In the genomic region with DNA sequence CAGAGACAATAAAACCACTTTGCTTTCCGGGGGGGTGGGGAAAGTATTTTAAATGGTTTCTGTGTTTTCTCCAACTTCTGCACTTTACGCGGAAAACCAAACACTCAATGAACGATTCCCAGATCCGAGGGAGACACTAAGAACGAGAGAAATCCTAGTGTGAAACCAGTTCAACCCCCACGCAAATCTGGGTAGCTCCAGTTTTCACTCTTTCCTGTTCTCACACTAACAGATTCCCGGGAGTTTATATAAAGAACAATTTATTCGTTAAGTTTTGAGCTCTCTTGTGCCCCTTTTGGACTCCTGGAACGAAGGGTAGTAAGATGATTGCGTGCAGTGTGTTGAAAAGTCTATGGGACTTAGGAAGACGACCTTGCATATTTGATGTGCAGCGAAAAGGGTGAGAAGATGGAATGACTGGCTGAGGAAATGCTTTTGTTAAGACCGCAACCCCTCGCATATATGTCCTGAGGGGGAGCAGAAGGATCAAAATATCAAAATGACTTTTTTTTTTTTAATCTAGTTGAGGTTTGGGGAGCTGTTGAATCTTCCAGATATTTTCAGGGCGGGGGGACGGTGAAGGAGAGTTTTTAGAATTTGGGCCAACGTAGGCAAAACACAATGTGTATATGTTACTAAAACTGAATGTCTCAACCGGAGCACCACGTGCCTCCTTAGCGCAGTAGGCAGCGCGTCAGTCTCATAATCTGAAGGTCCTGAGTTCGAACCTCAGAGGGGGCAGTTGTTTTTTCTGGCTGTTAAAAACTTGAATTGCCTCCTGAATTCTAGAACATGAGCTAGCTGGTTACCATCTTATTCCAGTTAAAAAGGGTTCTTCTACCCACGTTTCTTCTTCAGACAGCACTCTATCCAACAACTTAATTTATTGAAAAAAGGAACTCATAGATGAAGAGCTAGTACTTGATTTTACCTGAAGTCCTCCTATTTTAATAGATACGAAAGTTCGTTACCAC, we compare ENCODE assay signal across 8 mouse cellular contexts. TPM values are rescaled to one million over a fixed set of nuclear protein-coding genes. Genes with fewer than 3 reads are reported as not detected.
DNase-seq lines count a peak whose midpoint lies in the region; ATAC-seq and TF ChIP-seq lines count a peak whose summit lies in the region.

No protein-coding gene starts in this region.

- dilution Hi-C loops in CH12.LX (cut with MboI; ENCODE audit: extremely low pct_ligation_motif_present, extremely low pct_unique_long_range_greater_than_20kb, low sequenced_read_pairs) = no loop called here

- no peak for TF ChIP-seq POLR2A in CH12.LX (IDR thresholded peaks at IDR 0.05; ENCODE audit: low read depth, low read length)
- TF ChIP-seq POLR2A in brain, embryonic 14.5 days (IDR thresholded peaks at IDR 0.05; ENCODE audit: borderline replicate concordance, extremely low read depth, insufficient read depth, insufficient read length, poor library complexity, severe bottlenecking) = no peak

- peak overlapping the region; percentile 47; the same call in 1 of the 2 replicates for H3K9ac ChIP-seq in CH12.LX (ENCODE audit: insufficient read depth, low read depth)
- H3K9ac ChIP-seq in heart, embryonic 13.5 days = peak overlapping the region; percentile 80
- 0 out of 2 replicates have a peak overlapping the region, but pooled peaks have one; percentile 14 for H3K9ac ChIP-seq in kidney, postnatal 0 days (ENCODE audit: low read depth, low read length)
- peak overlapping the region; percentile 50 for H3K9ac ChIP-seq in liver, embryonic 15.5 days
- peak overlapping the region; percentile 47; the same call in 1 of the 2 replicates for H3K9ac ChIP-seq in neural tube, embryonic 11.5 days (ENCODE audit: low read length)

- TF ChIP-seq RAD21 in CH12.LX (IDR thresholded peaks at IDR 0.05; ENCODE audit: low read depth, low read length) = no peak

- H3K36me3 ChIP-seq in CH12.LX (replicated peaks in 1 of 2; ENCODE audit: control insufficient read depth in 1 of 2, insufficient read depth in 1 of 2, low read length in 1 of 2) = no peaks in the 10 kb centered on the region
- no peaks in the 10 kb centered on the region for H3K36me3 ChIP-seq in heart, embryonic 13.5 days
- no peaks in the 10 kb centered on the region for H3K36me3 ChIP-seq in kidney, postnatal 0 days (ENCODE audit: insufficient read depth, low read length)
- H3K36me3 ChIP-seq in liver, embryonic 15.5 days (replicated peaks) = no peaks in the 10 kb centered on the region
- no peaks in the 10 kb centered on the region for H3K36me3 ChIP-seq in neural tube, embryonic 11.5 days (ENCODE audit: control insufficient read depth, insufficient read depth, low read length)

- no peak for TF ChIP-seq CTCF in CH12.LX (conservative IDR thresholded peaks at IDR 0.05 in 1 of 2, IDR thresholded peaks at IDR 0.05 in 1 of 2; ENCODE audit: low read depth in 2 of 2, low read length in 2 of 2)
- no peak for TF ChIP-seq CTCF in brain, embryonic 14.5 days (IDR thresholded peaks at IDR 0.05; ENCODE audit: borderline replicate concordance, extremely low read depth, insufficient read depth, insufficient read length)
- TF ChIP-seq CTCF in kidney, postnatal 0 days (IDR thresholded peaks at IDR 0.05; ENCODE audit: low read depth) = no peak

- DNase-seq in CH12.LX (ENCODE audit: extremely low read depth) = peak; percentile 84
- peak; percentile 89 for DNase-seq in brain, embryonic 14.5 days (ENCODE audit: low read depth)
- DNase-seq in kidney, postnatal 0 days (ENCODE audit: low spot score) = peak; percentile 86
- peak; percentile 81 for DNase-seq in neural tube, embryonic 11.5 days (ENCODE audit: low spot score)
- DNase-seq in testis, postnatal 10 days (ENCODE audit: low spot score) = peak; percentile 78

- H3K4me1 ChIP-seq in CH12.LX (ENCODE audit: control insufficient read depth in 1 of 2, insufficient read depth in 2 of 2) = peaks cover 6 to 11% of the 10 kb centered on the region in 2 experiments; a peak in 3 of 4 replicates
- H3K4me1 ChIP-seq in heart, embryonic 13.5 days = peaks cover 18% of the 10 kb centered on the region
- H3K4me1 ChIP-seq in kidney, postnatal 0 days (replicated peaks; ENCODE audit: insufficient read depth, low read length) = peaks cover 5% of the 10 kb centered on the region; the same call in 1 of the 2 replicates
- peaks cover 39% of the 10 kb centered on the region for H3K4me1 ChIP-seq in liver, embryonic 15.5 days (replicated peaks)
- H3K4me1 ChIP-seq in neural tube, embryonic 11.5 days (ENCODE audit: control insufficient read depth, insufficient read depth, low read length) = no peaks in the 10 kb centered on the region

- ATAC-seq in erythroid progenitor cell, adult 5-6 weeks (replicated peaks; ENCODE audit: low FRiP score, poor library complexity, severe bottlenecking) = 0 out of 2 replicates have a peak, but pooled peaks have one; percentile 28
- ATAC-seq in heart, embryonic 13.5 days (ENCODE audit: extremely low read depth, insufficient number of reproducible peaks, low FRiP score, low TSS enrichment) = no peak
- ATAC-seq in kidney, postnatal 0 days (replicated peaks; ENCODE audit: low FRiP score, low read depth) = peak; percentile 59
- ATAC-seq in liver, embryonic 15.5 days (ENCODE audit: insufficient read depth) = peak; percentile 25; the same call in 1 of the 2 replicates
- peak; percentile 35; the same call in 1 of the 2 replicates for ATAC-seq in neural tube, embryonic 11.5 days (ENCODE audit: insufficient read depth, low FRiP score, low TSS enrichment)

- peaks cover 19% of the 10 kb centered on the region for H3K27me3 ChIP-seq in CH12.LX (replicated peaks)
- H3K27me3 ChIP-seq in heart, embryonic 13.5 days (replicated peaks) = peaks cover 8% of the 10 kb centered on the region; the same call in 1 of the 2 replicates
- no peaks in the 10 kb centered on the region for H3K27me3 ChIP-seq in kidney, postnatal 0 days (ENCODE audit: insufficient read depth, low read length)
- H3K27me3 ChIP-seq in liver, embryonic 15.5 days = peaks cover 18% of the 10 kb centered on the region; the same call in 1 of the 2 replicates
- H3K27me3 ChIP-seq in neural tube, embryonic 11.5 days (ENCODE audit: control insufficient read depth, insufficient read depth, low read length) = no peaks in the 10 kb centered on the region

- WGBS in heart, embryonic 13.5 days = under 1% methylated on average over 27 of the region's 27 CpGs
- under 1% methylated on average over 27 of the region's 27 CpGs for WGBS in kidney, postnatal 0 days
- WGBS in liver, embryonic 15.5 days (ENCODE audit: insufficient replicate concordance) = 1% methylated on average over 27 of the region's 27 CpGs
- WGBS in neural tube, embryonic 11.5 days = 1% methylated on average over 27 of the region's 27 CpGs

- TF ChIP-seq EP300 in CH12.LX (IDR thresholded peaks at IDR 0.05; ENCODE audit: low read length) = no peak

- in situ Hi-C loops in CH12.LX (cut with MboI; ENCODE audit: low pct_ligation_motif_present, low pct_unique_long_range_greater_than_20kb, low sequenced_read_pairs) = loop anchor here (25.0 kb wide), 3 partner anchors 230 to 1055 kb away; no protein-coding TSS in a partner anchor

- peak overlapping the region; percentile 97 for H3K4me2 ChIP-seq in CH12.LX (ENCODE audit: insufficient read depth, low read depth, poor library complexity, severe bottlenecking)
- H3K4me2 ChIP-seq in heart, embryonic 13.5 days = peak overlapping the region; percentile 85
- H3K4me2 ChIP-seq in kidney, postnatal 0 days (ENCODE audit: low read length) = peak overlapping the region; percentile 57
- peak overlapping the region; percentile 84 for H3K4me2 ChIP-seq in liver, embryonic 15.5 days
- H3K4me2 ChIP-seq in neural tube, embryonic 11.5 days (ENCODE audit: low read depth) = peak overlapping the region; percentile 53

- peak overlapping the region; percentile 53 to 74 (median 64) for H3K4me3 ChIP-seq in CH12.LX (replicated peaks in 1 of 3; ENCODE audit: low read depth in 2 of 3, low read length in 2 of 3, poor library complexity in 1 of 3)
- peak overlapping the region; percentile 68 for H3K4me3 ChIP-seq in heart, embryonic 13.5 days
- peak overlapping the region; percentile 51 for H3K4me3 ChIP-seq in kidney, postnatal 0 days (replicated peaks; ENCODE audit: low read depth, low read length)
- H3K4me3 ChIP-seq in liver, embryonic 15.5 days (replicated peaks) = peak overlapping the region; percentile 64
- H3K4me3 ChIP-seq in neural tube, embryonic 11.5 days (ENCODE audit: low read depth, low read length) = peak overlapping the region; percentile 48

- no peaks in the 10 kb centered on the region for H3K9me3 ChIP-seq in CH12.LX (replicated peaks; ENCODE audit: low read length)
- no peaks in the 10 kb centered on the region for H3K9me3 ChIP-seq in heart, embryonic 13.5 days
- no peaks in the 10 kb centered on the region for H3K9me3 ChIP-seq in kidney, postnatal 0 days (replicated peaks; ENCODE audit: low read length)
- no peaks in the 10 kb centered on the region for H3K9me3 ChIP-seq in liver, embryonic 15.5 days (replicated peaks)
- no peaks in the 10 kb centered on the region for H3K9me3 ChIP-seq in neural tube, embryonic 11.5 days (ENCODE audit: control insufficient read depth, low read length)

- H3K27ac ChIP-seq in CH12.LX (ENCODE audit: insufficient read depth, low read depth) = no peak overlapping the region
- peak overlapping the region; percentile 43 for H3K27ac ChIP-seq in heart, embryonic 13.5 days (replicated peaks)
- H3K27ac ChIP-seq in kidney, postnatal 0 days = no peak overlapping the region
- no peak overlapping the region for H3K27ac ChIP-seq in liver, embryonic 15.5 days (replicated peaks)
- H3K27ac ChIP-seq in neural tube, embryonic 11.5 days (ENCODE audit: low read depth, low read length) = no peak overlapping the region

- no peaks in the 10 kb centered on the region for H3K79me2 ChIP-seq in CH12.LX (replicated peaks; ENCODE audit: control insufficient read depth, extremely low read depth, insufficient read depth, poor library complexity, severe bottlenecking)

RNA-seq across cellular contexts. Expression of gene Trim27, which starts 12.0 kb away (rescaled TPM):
- total RNA-seq in CH12.LX (2012; rRNA removed) = 146 and 176 TPM in 2 replicates
- total RNA-seq in CH12.LX (2014; rRNA removed) = 134 and 141 TPM in 2 replicates
- polyA plus RNA-seq in CH12.LX (2012; ENCODE audit: insufficient read length, low read depth) = 185 and 198 TPM in 2 replicates
- polyA plus RNA-seq in brain, embryonic 14.5 days (2012; rRNA removed) = 67.8 and 78.2 TPM in 2 replicates
- 29.6 and 37.3 TPM in 2 replicates for total RNA-seq in erythroid progenitor cell, adult 5-6 weeks (2015; ENCODE audit: low replicate concordance)
- 60.8 and 61.5 TPM in 2 replicates for total RNA-seq in erythroid progenitor cell, adult 5-6 weeks (2017; ENCODE audit: low replicate concordance)
- 80.3 and 83.4 TPM in 2 replicates for polyA plus RNA-seq in heart, embryonic 13.5 days (2015; fragmentation: Nextera tagmentation; extraction: Ambion mirVana)
- polyA plus RNA-seq in kidney, postnatal 0 days (2015; fragmentation: Nextera tagmentation; extraction: Ambion mirVana) = 101 and 103 TPM in 2 replicates
- 59.3 and 65.7 TPM in 2 replicates for polyA plus RNA-seq in liver, embryonic 15.5 days (2015; fragmentation: Nextera tagmentation; extraction: Ambion mirVana)
- polyA plus RNA-seq in neural tube, embryonic 11.5 days (2014; fragmentation: Nextera tagmentation; extraction: Ambion mirVana) = 150 and 160 TPM in 2 replicates

RNA-seq across cellular contexts. Expression of gene Olfr1368, which starts 21.6 kb away (rescaled TPM):
- not detected in 2 replicates for total RNA-seq in CH12.LX (2012; rRNA removed)
- total RNA-seq in CH12.LX (2014; rRNA removed) = not detected in 2 replicates
- not detected in 2 replicates for polyA plus RNA-seq in CH12.LX (2012; ENCODE audit: insufficient read length, low read depth)
- polyA plus RNA-seq in brain, embryonic 14.5 days (2012; rRNA removed) = not detected in 2 replicates
- not detected in 2 replicates for total RNA-seq in erythroid progenitor cell, adult 5-6 weeks (2015; ENCODE audit: low replicate concordance)
- not detected in 2 replicates for total RNA-seq in erythroid progenitor cell, adult 5-6 weeks (2017; ENCODE audit: low replicate concordance)
- not detected in 2 replicates for polyA plus RNA-seq in heart, embryonic 13.5 days (2015; fragmentation: Nextera tagmentation; extraction: Ambion mirVana)
- not detected in 2 replicates for polyA plus RNA-seq in kidney, postnatal 0 days (2015; fragmentation: Nextera tagmentation; extraction: Ambion mirVana)
- not detected in 2 replicates for polyA plus RNA-seq in liver, embryonic 15.5 days (2015; fragmentation: Nextera tagmentation; extraction: Ambion mirVana)
- not detected in 2 replicates for polyA plus RNA-seq in neural tube, embryonic 11.5 days (2014; fragmentation: Nextera tagmentation; extraction: Ambion mirVana)

RNA-seq across cellular contexts. Expression of gene Olfr263, which starts 37.8 kb away (rescaled TPM):
- total RNA-seq in CH12.LX (2012; rRNA removed) (not detected in 2 replicates), CH12.LX (2014; rRNA removed) (not detected in 2 replicates)
- polyA plus RNA-seq in CH12.LX (2012; ENCODE audit: insufficient read length, low read depth) = not detected in 2 replicates
- not detected in 2 replicates for polyA plus RNA-seq in brain, embryonic 14.5 days (2012; rRNA removed)
- not detected in 2 replicates for total RNA-seq in erythroid progenitor cell, adult 5-6 weeks (2015; ENCODE audit: low replicate concordance)
- total RNA-seq in erythroid progenitor cell, adult 5-6 weeks (2017; ENCODE audit: low replicate concordance) = not detected in 2 replicates
- polyA plus RNA-seq in heart, embryonic 13.5 days (2015; fragmentation: Nextera tagmentation; extraction: Ambion mirVana) = not detected in 2 replicates
- polyA plus RNA-seq in kidney, postnatal 0 days (2015; fragmentation: Nextera tagmentation; extraction: Ambion mirVana) = not detected in 2 replicates
- polyA plus RNA-seq in liver, embryonic 15.5 days (2015; fragmentation: Nextera tagmentation; extraction: Ambion mirVana) = not detected in 2 replicates
- polyA plus RNA-seq in neural tube, embryonic 11.5 days (2014; fragmentation: Nextera tagmentation; extraction: Ambion mirVana) = not detected in 2 replicates

RNA-seq across cellular contexts. Expression of gene Olfr1369-ps1, which starts 55.9 kb away (rescaled TPM):
- total RNA-seq in CH12.LX (2012; rRNA removed) (not detected in 2 replicates), CH12.LX (2014; rRNA removed) (not detected in 2 replicates)
- polyA plus RNA-seq in CH12.LX (2012; ENCODE audit: insufficient read length, low read depth) = 0.13 and 0.18 TPM in 2 replicates
- polyA plus RNA-seq in brain, embryonic 14.5 days (2012; rRNA removed) = not detected in 2 replicates
- total RNA-seq in erythroid progenitor cell, adult 5-6 weeks (2015; ENCODE audit: low replicate concordance) = not detected in 2 replicates
- not detected in 2 replicates for total RNA-seq in erythroid progenitor cell, adult 5-6 weeks (2017; ENCODE audit: low replicate concordance)
- 0.04 TPM in 1 of 2 replicates, not detected in the other for polyA plus RNA-seq in heart, embryonic 13.5 days (2015; fragmentation: Nextera tagmentation; extraction: Ambion mirVana)
- polyA plus RNA-seq in kidney, postnatal 0 days (2015; fragmentation: Nextera tagmentation; extraction: Ambion mirVana) = 0.04 TPM in 1 of 2 replicates, not detected in the other
- 0.02 TPM in 1 of 2 replicates, not detected in the other for polyA plus RNA-seq in liver, embryonic 15.5 days (2015; fragmentation: Nextera tagmentation; extraction: Ambion mirVana)
- not detected in 2 replicates for polyA plus RNA-seq in neural tube, embryonic 11.5 days (2014; fragmentation: Nextera tagmentation; extraction: Ambion mirVana)

Comparison
In these comparisons a context has a peak if more than half of its experiments do, and no peak if none do; other contexts are left out.
1. H3K9ac ChIP-seq: peak in every context shown above with its lines; median percentile 80 in heart, embryonic 13.5 days; 50 in liver, embryonic 15.5 days; 47 in CH12.LX; 47 in neural tube, embryonic 11.5 days; 14 in kidney, postnatal 0 days.